Mouse (Mus musculus): Measurements from ENCODE around the gene Cd164l2. TPM values are rescaled to one million over a fixed set of nuclear protein-coding genes. Genes with fewer than 3 reads are reported as not detected.

Cd164l2 gene
- not detected for polyA plus RNA-seq (2017; shearing (Covaris generic))

- ATAC-seq, result no peak
Measured at GRCm38 (mm10) chr4:133211751-133212561, at the start of gene Cd164l2, which contains the start of gene Gpr3. Gene Cd164l2, plus strand, starts transcription at chr4:133212131. Gene Gpr3, minus strand, starts transcription at chr4:133212536.

DNA sequence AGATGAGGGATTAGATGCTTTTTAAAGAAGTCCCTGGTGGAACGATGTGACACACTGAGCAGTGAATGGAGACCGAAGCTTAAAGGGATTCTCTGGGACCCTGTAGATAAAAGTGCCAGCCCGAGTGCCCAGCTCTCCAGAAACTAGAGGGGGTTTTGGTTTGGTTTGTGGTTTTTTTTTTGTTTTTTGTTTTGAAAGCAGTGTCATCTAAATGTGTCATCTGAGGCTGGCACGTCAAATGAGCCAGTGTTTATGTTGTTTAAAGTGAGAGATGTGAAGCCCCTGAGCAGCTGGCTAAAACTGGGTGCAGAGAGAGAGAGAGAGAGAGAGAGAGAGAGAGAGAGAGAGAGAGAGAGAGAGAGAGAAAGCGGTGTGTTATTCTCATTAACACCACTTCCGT lies 49.7 kb upstream of the Cd164l2 start:
- peak; percentile 28 for ATAC-seq

- no peak for ATAC-seq
Measured at GRCm38 (mm10) chr4:133166773-133167172, 45.2 kb upstream of the Cd164l2 start.

GRCm38 (mm10) chr4:133169237-133170055 lies 42.5 kb upstream of the Cd164l2 start:
- peak; percentile 74 for ATAC-seq

GRCm38 (mm10) chr4:133170056-133170524 lies 41.8 kb upstream of the Cd164l2 start:
- peak; percentile 36 for ATAC-seq

DNA sequence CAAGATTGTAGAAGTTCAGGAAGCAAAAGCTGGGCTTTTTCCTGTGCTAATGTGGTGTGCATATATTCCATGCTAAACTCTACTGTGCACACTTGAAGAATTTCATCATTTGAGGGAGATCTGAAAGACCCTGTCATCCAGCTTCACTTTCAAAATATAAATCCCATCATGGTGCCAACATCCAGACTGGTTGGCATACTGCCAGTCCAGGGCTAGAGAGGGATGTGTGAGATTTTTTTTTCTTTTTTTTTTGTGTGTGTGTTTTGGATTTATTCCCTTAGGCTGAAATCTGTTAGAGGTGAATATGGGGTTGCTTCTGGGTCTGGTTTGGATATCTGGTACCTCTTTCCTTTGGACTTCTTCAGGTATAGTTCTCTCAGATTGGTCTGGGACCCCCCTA lies 41.3 kb upstream of the Cd164l2 start:
- no peak for ATAC-seq

DNA sequence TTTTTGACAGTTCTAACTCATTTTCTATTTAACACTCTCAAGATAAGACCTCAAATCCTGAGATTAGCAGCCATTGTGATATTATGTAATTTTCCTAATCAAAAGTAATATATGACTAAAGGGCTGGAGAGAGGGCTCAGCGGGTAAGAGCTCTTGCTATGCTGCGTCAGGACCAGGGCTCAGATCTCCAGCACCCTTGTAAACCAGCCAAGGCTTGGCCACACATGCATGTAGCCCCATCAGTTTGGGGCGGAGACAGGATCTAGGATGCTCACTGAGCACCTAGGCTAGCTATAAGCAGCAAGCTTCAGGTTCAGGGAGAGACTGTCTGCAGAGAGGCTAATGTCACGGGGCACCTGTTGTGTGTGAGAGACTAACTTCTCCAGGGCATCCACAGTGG lies 39.5 kb upstream of the Cd164l2 start:
- no peak for ATAC-seq

DNA sequence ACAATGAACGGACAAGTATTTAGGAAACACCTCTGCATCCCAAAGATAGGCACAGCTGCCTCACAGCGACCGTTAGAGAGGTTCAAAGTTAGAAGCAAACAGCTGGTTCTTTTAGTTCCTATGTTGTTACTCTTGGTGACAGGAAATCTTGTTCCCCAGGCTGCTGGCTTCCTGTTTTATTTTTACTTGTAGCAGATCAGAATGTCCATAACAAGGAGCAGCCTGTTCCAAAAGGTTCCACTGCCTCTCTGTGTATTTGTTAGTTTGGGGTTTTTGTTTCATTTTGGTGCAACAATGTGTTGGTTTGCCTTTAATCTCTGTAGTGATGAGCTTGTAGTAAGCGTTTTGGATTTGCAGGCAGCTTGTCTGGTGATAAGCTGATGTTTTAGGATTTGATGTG lies 37.6 kb upstream of the Cd164l2 start:
- peak; percentile 21 for ATAC-seq

DNA sequence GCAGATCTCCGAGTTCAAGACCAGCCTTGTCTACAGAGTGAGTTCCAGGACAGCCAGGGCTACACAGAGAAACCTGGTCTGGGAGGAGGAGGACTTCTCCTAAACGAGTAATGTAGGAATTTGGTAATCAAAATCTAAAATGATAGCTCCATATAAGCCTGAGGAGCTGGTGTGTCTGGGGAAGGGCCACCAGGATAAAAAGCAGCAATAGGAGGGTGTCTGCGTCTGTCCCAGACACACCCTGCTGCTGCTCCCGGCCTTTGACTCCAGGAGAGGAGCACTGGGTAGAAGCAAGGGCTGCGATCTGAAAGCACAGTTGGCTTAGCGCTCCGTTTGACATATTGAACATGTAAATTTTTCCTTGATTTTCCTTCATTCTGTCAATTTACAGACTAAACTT lies 36.7 kb upstream of the Cd164l2 start:
- ATAC-seq, result no peak

GRCm38 (mm10) chr4:133175998-133176760 lies 35.8 kb upstream of the Cd164l2 start:
- no peak for ATAC-seq

- no peak for ATAC-seq
Measured at GRCm38 (mm10) chr4:133176761-133177403, 35.0 kb upstream of the Cd164l2 start.

GRCm38 (mm10) chr4:133178305-133178704 lies 33.6 kb upstream of the Cd164l2 start:
- ATAC-seq, result no peak

DNA sequence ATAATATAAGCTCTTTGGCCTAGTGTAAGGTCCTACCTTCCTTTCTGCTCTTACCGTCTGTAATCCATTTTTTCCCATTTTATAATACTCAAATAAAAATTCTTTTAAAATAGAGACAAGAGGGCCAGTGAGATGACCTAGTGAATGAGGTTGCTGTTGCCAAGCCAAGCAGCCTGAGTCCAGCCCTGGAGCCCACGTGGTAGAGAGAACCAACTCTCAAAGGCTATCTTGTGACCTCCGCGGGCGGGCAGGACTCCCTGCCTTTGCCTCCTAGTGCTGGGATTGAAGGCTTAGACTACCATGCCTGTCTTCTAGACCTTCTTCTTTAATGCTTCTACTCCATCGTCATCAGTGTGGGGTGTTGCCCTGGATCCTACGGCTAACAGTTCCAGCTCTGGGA lies 32.7 kb upstream of the Cd164l2 start:
- ATAC-seq, result no peak

GRCm38 (mm10) chr4:133182439-133183033 lies 29.4 kb upstream of the Cd164l2 start:
- ATAC-seq, result no peak

- no peak for ATAC-seq
Measured at GRCm38 (mm10) chr4:133184031-133184897, 27.7 kb upstream of the Cd164l2 start.

- ATAC-seq, result peak; percentile 85
Measured at GRCm38 (mm10) chr4:133184898-133185665, 26.8 kb upstream of the Cd164l2 start.

DNA sequence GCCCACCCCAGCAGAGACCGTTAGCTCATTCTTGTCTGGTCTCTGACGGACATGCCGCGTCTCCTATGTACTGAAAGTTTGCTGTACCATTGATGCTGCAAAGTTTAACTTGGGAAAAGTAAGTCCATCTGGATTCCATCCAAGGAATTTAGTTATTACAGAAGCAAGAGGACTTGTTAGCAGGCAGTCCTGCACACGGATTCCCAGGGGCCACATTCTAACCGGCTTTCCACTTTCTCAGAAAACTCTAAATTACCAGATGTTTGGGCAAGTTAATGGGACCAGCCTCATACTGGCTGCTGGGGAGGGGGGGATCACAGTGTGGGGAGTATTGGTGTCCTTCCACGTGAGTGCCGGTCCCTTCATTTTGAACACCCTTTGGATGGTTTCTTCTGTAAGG lies 26.0 kb upstream of the Cd164l2 start:
- no peak for ATAC-seq

DNA sequence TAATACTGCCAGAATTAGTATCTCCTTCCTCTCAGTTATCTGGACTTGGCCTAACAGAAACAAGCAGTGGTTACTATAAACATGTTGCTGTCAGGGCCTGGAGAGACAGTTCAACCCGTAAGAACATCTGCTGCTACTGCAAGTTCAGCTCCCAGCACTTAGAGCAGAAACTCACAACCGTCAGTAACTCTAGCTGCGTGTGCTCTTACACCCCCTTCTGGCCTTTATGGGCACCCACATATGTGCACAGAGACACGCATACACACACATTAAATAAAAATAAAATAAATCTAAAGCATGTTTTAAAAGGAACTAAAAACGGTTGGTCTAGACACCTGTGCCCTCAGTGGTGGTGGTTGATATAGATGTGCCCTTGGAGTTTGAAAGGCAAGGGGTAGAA lies 25.1 kb upstream of the Cd164l2 start:
- ATAC-seq, result no peak

DNA sequence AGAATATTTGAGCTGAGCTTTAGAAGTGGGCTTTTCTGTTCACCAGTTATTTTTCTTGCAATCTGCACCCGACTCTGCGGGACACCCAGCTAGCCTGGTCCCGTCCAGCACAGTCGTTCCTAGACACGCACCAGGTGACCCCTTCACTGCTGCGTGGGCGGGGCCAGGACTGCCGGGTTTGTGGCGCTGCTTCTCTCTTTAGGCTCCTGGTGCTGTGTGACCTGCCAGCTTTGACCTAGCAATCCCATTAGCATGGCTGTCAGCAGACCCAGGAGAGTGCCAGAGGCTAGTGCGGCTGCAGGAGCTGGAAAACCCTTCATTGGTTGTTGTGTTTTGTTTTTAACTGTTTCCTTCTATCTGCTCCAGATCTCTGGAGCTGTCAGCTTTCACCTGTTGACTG lies 22.5 kb upstream of the Cd164l2 start:
- ATAC-seq, result no peak

- no peak for ATAC-seq
Measured at GRCm38 (mm10) chr4:133194482-133194881, 17.4 kb upstream of the Cd164l2 start.

All from activated CD4-positive, CD25-positive, alpha-beta regulatory T cell, adult 4 months (primary cell).